In genomic region chr13:55967151-55967550, GRCm38 (mm10) we compare ENCODE assay signal across 21 mouse cellular contexts.
DNase-seq lines count a peak whose midpoint lies in the region; ATAC-seq lines count a peak whose summit lies in the region.
"Had no signal": no experiment of that assay in that cellular context is flagged by ENCODE, and none has a peak within 500 bp of the region (broad histone marks: within the 10 kb centered on the region; RNA-seq: fewer than 3 reads in every experiment).

No protein-coding gene starts in this region.

- no peak overlapping the region for H3K4me3 ChIP-seq in heart, embryonic 12.5 days
- H3K4me3 ChIP-seq in stomach, embryonic 16.5 days (replicated peaks; ENCODE audit: low read length) = no peak overlapping the region
- H3K4me3 ChIP-seq: erythroblast, embryonic 14.5 days; forebrain, embryonic 15.5 days; heart, embryonic 15.5 days; limb, embryonic 12.5 days; liver, embryonic 13.5 days; midbrain, embryonic 12.5 days had no signal

- H3K4me2 ChIP-seq in heart, embryonic 12.5 days = no peak overlapping the region
- H3K4me2 ChIP-seq in stomach, embryonic 16.5 days (ENCODE audit: low read depth, low read length) = no peak overlapping the region
- H3K4me2 ChIP-seq: forebrain, embryonic 15.5 days; heart, embryonic 15.5 days; hindbrain, embryonic 14.5 days; limb, embryonic 12.5 days; liver, embryonic 13.5 days; midbrain, embryonic 12.5 days had no signal

- intact Hi-C loops in gastrocnemius, postnatal 14 days (cut with DNase I; ENCODE audit: low total_unique reads) = no loop called here
- intact Hi-C loops in heart, postnatal 10 days (cut with DNase I) = loop anchor here (10.0 kb wide), 1 partner anchor 242 kb away; the partner anchor contains the start of gene Pcbd2

- H3K9me3 ChIP-seq in heart, embryonic 12.5 days (replicated peaks) = peaks cover 5% of the 10 kb centered on the region
- no peaks in the 10 kb centered on the region for H3K9me3 ChIP-seq in stomach, embryonic 16.5 days (replicated peaks; ENCODE audit: control insufficient read depth, low read length)
- H3K9me3 ChIP-seq: forebrain, embryonic 15.5 days; heart, embryonic 15.5 days; liver, embryonic 13.5 days had no signal

- peak; percentile 97 for DNase-seq in heart, adult 11 months
- peak; percentile 68 for DNase-seq in gastrocnemius, postnatal 14 days
- peak; percentile 60 to 71 for DNase-seq in heart, postnatal 10 days
- DNase-seq in ovary, adult 18-20 months (ENCODE audit: low spot score) = no peak
- DNase-seq in frontal cortex, postnatal 25 days (ENCODE audit: low spot score in 2 of 2) = no peak
- no peak for DNase-seq in lung, adult 18-20 months
- DNase-seq: cerebellum, adult 8-10 months; kidney, postnatal 36 days; layer of hippocampus, adult 9-11 months; liver, embryonic 13.5 days; thymus, adult 18-20 months had no signal

- H3K36me3 ChIP-seq in heart, embryonic 12.5 days = no peaks in the 10 kb centered on the region
- H3K36me3 ChIP-seq in stomach, embryonic 16.5 days (ENCODE audit: control insufficient read depth, insufficient read depth, low read length) = no peaks in the 10 kb centered on the region
- H3K36me3 ChIP-seq: forebrain, embryonic 15.5 days; heart, embryonic 15.5 days; limb, embryonic 12.5 days; liver, embryonic 13.5 days; midbrain, embryonic 12.5 days had no signal

- peaks cover 34% of the 10 kb centered on the region for H3K27me3 ChIP-seq in heart, embryonic 12.5 days (replicated peaks)
- H3K27me3 ChIP-seq in stomach, embryonic 16.5 days (ENCODE audit: control insufficient read depth, insufficient read depth, low read length) = no peaks in the 10 kb centered on the region

- H3K4me1 ChIP-seq in heart, embryonic 12.5 days (replicated peaks) = peaks cover 19% of the 10 kb centered on the region
- peaks cover 21% of the 10 kb centered on the region for H3K4me1 ChIP-seq in stomach, embryonic 16.5 days (ENCODE audit: control insufficient read depth, insufficient read depth, low read length)
- H3K4me1 ChIP-seq: liver, embryonic 13.5 days had no signal

- 78% methylated on average over 6 of the region's 6 CpGs for WGBS in heart, embryonic 12.5 days
- WGBS in stomach, embryonic 16.5 days = 79% methylated on average over 6 of the region's 6 CpGs

- H3K27ac ChIP-seq in heart, embryonic 12.5 days (ENCODE audit: poor library complexity, severe bottlenecking) = no peak overlapping the region
- H3K27ac ChIP-seq in stomach, embryonic 16.5 days (ENCODE audit: low read length) = peak overlapping the region; percentile 46
- H3K27ac ChIP-seq: forebrain, embryonic 15.5 days; heart, embryonic 15.5 days; hindbrain, embryonic 14.5 days; limb, embryonic 12.5 days; liver, embryonic 13.5 days; macrophage; midbrain, embryonic 12.5 days had no signal

- H3K9ac ChIP-seq in heart, embryonic 12.5 days = no peak overlapping the region
- H3K9ac ChIP-seq in stomach, embryonic 16.5 days (ENCODE audit: low read length) = no peak overlapping the region
- H3K9ac ChIP-seq: forebrain, embryonic 15.5 days; heart, embryonic 15.5 days; hindbrain, embryonic 14.5 days; limb, embryonic 12.5 days; liver, embryonic 13.5 days; midbrain, embryonic 12.5 days had no signal

- no peak for ATAC-seq in heart, embryonic 12.5 days (ENCODE audit: insufficient number of reproducible peaks, low FRiP score)
- no peak for ATAC-seq in stomach, embryonic 16.5 days (ENCODE audit: insufficient read depth, low FRiP score)
- ATAC-seq: forebrain, embryonic 15.5 days; intestine, embryonic 16.5 days had no signal

Comparison
In these comparisons a context has a peak if more than half of its experiments do, and no peak if none do; other contexts are left out.
1. DNase-seq: peak in heart, adult 11 months (single experiment), gastrocnemius, postnatal 14 days (single experiment) and heart, postnatal 10 days (2 of 2); none in ovary, adult 18-20 months (single experiment), frontal cortex, postnatal 25 days (0 of 2) and lung, adult 18-20 months (0 of 2).